Mouse (Mus musculus) G1E (cell line): ENCODE measurements around the gene Tbc1d22a. TPM values are rescaled to one million over a fixed set of nuclear protein-coding genes. Genes with fewer than 3 reads are reported as not detected.

ENCODE experiments used
- ATAC-seq: 2 replicates; pipeline ENCODE4 v1.8.0; 2016; ENCODE audit warnings: mild to moderate bottlenecking; ENCODE audit not compliant: insufficient number of reproducible peaks, poor library complexity, low FRiP score, severe bottlenecking; ENCODE audit errors: extremely low read depth
- DNase-seq: peaks from one replicate; pipeline ENCODE4 v3.0.0; 2012; ENCODE audit warnings: low spot score
- H3K27me3 ChIP-seq: 2 replicates; pipeline ENCODE4 v1.6.1; 2012; ENCODE audit warnings: mild to moderate bottlenecking, low read length, inconsistent platforms; ENCODE audit not compliant: insufficient read depth
- H3K36me3 ChIP-seq: replicated peaks from 2 replicates; pipeline ENCODE3; 2012; ENCODE audit warnings: mild to moderate bottlenecking, inconsistent platforms
- H3K4me1 ChIP-seq: 2 replicates; pipeline ENCODE4 v1.6.1; 2012; ENCODE audit warnings: low read depth, low read length, inconsistent platforms, mixed read lengths; ENCODE audit not compliant: insufficient read depth
- H3K4me3 ChIP-seq: 2 replicates; pipeline ENCODE4 v1.5.1; 2012; ENCODE audit warnings: low read depth, mild to moderate bottlenecking, inconsistent platforms, low read length, moderate library complexity, mixed read lengths
- H3K9me3 ChIP-seq: replicated peaks from 2 replicates; pipeline ENCODE4 v1.6.1; 2012; ENCODE audit warnings: inconsistent platforms
- CTCF ChIP-seq: IDR thresholded peaks from 2 replicates; pipeline ENCODE4 v1.5.1; 2012; ENCODE audit warnings: low read depth, low read length, inconsistent platforms, mixed read lengths
- GATA1 ChIP-seq: IDR thresholded peaks from 2 replicates; pipeline ENCODE4 v1.6.1; 2012; ENCODE audit warnings: borderline replicate concordance, low read length, inconsistent platforms, mixed read lengths
- GATA2 ChIP-seq: IDR thresholded peaks from 2 replicates; pipeline ENCODE4 v1.6.1; 2012; ENCODE audit warnings: low read depth, low read length, inconsistent platforms, borderline replicate concordance
- POLR2AphosphoS5 ChIP-seq: IDR thresholded peaks from 2 replicates; pipeline ENCODE4 v1.6.1; 2012; ENCODE audit warnings: low read depth, low read length, inconsistent platforms; ENCODE audit not compliant: insufficient replicate concordance
- TAL1 ChIP-seq: conservative IDR thresholded peaks from 2 replicates; pipeline ENCODE4 v1.6.1; 2012; ENCODE audit warnings: low read depth, low read length, inconsistent platforms, mixed read lengths
- polyA plus RNA-seq: library from polyadenylated mRNA; stranded (reverse); fragments of >175 nt; gene quantifications from 2 replicates; pipeline ENCODE4 v1.2.3, GENCODE M21; 2012
- total RNA-seq, 2 experiments: library from RNA; stranded (forward) in 1 of 2; stranded (reverse) in 1 of 2; fragments of 200-1000 nt in 1 of 2; fragments of >200 nt in 1 of 2; fragmentation: Nextera tagmentation in 1 of 2; gene quantifications; 2 replicates each; pipeline ENCODE4 v1.2.3; 2014 to 2017

Gene Tbc1d22a
- total and polyA plus RNA-seq, 3 experiments: 11.5 to 13.6 (median 11.9) TPM

- no peak for ATAC-seq
- no peaks in the 10 kb centered on the region for H3K27me3 ChIP-seq
- H3K4me1 ChIP-seq: no peaks in the 10 kb centered on the region
- TF ChIP-seq POLR2AphosphoS5: no peak
- no peak for TF ChIP-seq CTCF
- no peak for TF ChIP-seq GATA1
- TF ChIP-seq TAL1: no peak
- no peak for DNase-seq
- H3K36me3 ChIP-seq: peaks cover 66% of the 10 kb centered on the region
- no peaks in the 10 kb centered on the region for H3K9me3 ChIP-seq
- no peak overlapping the region for H3K4me3 ChIP-seq
Measured at GRCm38 (mm10) chr15:86333606-86334005, 119.3 kb downstream of the Tbc1d22a start.

- Histone ChIP-seq H3K36me3 (peaks cover 72% of the 10 kb centered on the region), H3K9me3 (no peaks in the 10 kb centered on the region), H3K4me3 (no peak overlapping the region), H3K27me3 (no peaks in the 10 kb centered on the region), H3K4me1 (no peaks in the 10 kb centered on the region)
- ATAC-seq: no peak
- no peak for TF ChIP-seq POLR2AphosphoS5
- TF ChIP-seq GATA1: no peak
- no peak for TF ChIP-seq GATA2
- no peak for TF ChIP-seq TAL1
- no peak for TF ChIP-seq CTCF
- no peak for DNase-seq
Measured at GRCm38 (mm10) chr15:86334276-86334675, 120.0 kb downstream of the Tbc1d22a start.

- Histone ChIP-seq H3K9me3 (no peaks in the 10 kb centered on the region), H3K27me3 (no peaks in the 10 kb centered on the region), H3K4me3 (no peak overlapping the region), H3K36me3 (peaks cover 73% of the 10 kb centered on the region), H3K4me1 (no peaks in the 10 kb centered on the region)
- no peak for ATAC-seq
- TF ChIP-seq GATA2 (no peak), CTCF (no peak), TAL1 (no peak), POLR2AphosphoS5 (no peak), GATA1 (no peak)
- DNase-seq: no peak
Measured at GRCm38 (mm10) chr15:86334745-86335144, 120.5 kb downstream of the Tbc1d22a start.

- Histone ChIP-seq H3K27me3 (no peaks in the 10 kb centered on the region), H3K4me3 (no peak overlapping the region), H3K36me3 (peaks cover 71% of the 10 kb centered on the region), H3K9me3 (no peaks in the 10 kb centered on the region), H3K4me1 (no peaks in the 10 kb centered on the region)
- TF ChIP-seq POLR2AphosphoS5: no peak
- no peak for TF ChIP-seq TAL1
- TF ChIP-seq GATA2: no peak
- no peak for TF ChIP-seq GATA1
- TF ChIP-seq CTCF: no peak
- no peak for ATAC-seq
- DNase-seq: no peak
Measured at GRCm38 (mm10) chr15:86335781-86336180, 121.5 kb downstream of the Tbc1d22a start.

- H3K4me1 ChIP-seq: no peaks in the 10 kb centered on the region
- no peaks in the 10 kb centered on the region for H3K9me3 ChIP-seq
- DNase-seq (no peak), ATAC-seq (no peak)
- TF ChIP-seq GATA2 (no peak), POLR2AphosphoS5 (no peak), TAL1 (no peak), GATA1 (no peak), CTCF (no peak)
- no peak overlapping the region for H3K4me3 ChIP-seq
- no peaks in the 10 kb centered on the region for H3K27me3 ChIP-seq
- H3K36me3 ChIP-seq: peaks cover 64% of the 10 kb centered on the region
Measured at GRCm38 (mm10) chr15:86337726-86338125, 123.5 kb downstream of the Tbc1d22a start.

GRCm38 (mm10) chr15:86339736-86340135 is 125.5 kb downstream of the Tbc1d22a start:
- no peak overlapping the region for H3K4me3 ChIP-seq
- H3K36me3 ChIP-seq: peaks cover 50% of the 10 kb centered on the region
- ATAC-seq: no peak
- DNase-seq: no peak
- no peaks in the 10 kb centered on the region for H3K9me3 ChIP-seq
- no peaks in the 10 kb centered on the region for H3K27me3 ChIP-seq
- TF ChIP-seq POLR2AphosphoS5: no peak
- TF ChIP-seq GATA2: no peak
- no peak for TF ChIP-seq TAL1
- no peak for TF ChIP-seq CTCF
- TF ChIP-seq GATA1: no peak
- no peaks in the 10 kb centered on the region for H3K4me1 ChIP-seq
